Mouse (Mus musculus): ENCODE data around the gene B2m. TPM values are rescaled to one million over a fixed set of nuclear protein-coding genes. Genes with fewer than 3 reads are reported as not detected.

B2m gene
- polyA plus RNA-seq, 1 experiment from 2014 or later, result 124 TPM

DNA sequence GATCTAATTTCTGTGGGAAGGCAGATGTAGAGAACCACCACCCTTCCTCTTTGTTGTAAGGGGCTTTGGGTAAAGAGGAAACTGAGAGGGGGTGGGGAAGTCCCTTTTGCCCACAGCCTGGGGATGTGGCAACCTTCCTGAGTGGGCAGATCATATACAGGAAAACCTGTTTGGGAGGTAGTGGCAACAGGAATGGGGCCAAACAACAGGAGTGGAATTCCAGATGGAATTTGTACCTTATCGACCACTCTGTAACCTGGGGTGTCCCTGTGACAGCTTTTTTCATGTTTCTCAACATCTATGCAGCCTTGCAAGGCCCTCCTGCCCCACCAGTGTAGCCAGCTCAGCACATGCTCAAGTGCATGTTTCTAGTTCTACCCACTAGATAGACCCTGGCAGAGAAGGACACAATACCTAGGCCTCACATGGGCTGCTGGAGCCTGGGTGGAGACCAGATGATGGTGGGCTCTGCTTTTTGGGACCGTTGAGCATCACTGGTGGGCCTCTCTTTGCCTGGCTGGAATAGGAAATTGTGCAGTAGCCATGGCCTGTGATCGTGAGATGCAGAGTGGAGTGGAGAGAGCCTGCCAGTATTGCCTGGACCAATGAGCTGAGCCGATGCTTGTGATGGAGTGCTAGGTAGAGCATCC is 8.7 kb downstream of the B2m start:
- H3K27ac ChIP-seq (ENCODE audit: low read depth, low read length), result no peak overlapping the region
- ATAC-seq (ENCODE audit: low FRiP score) (no peak), DNase-seq (ENCODE audit: low spot score, missing footprints) (no peak)
- H3K36me3 ChIP-seq (ENCODE audit: control insufficient read depth, insufficient read depth, low read length), result no peaks in the 10 kb centered on the region
- H3K4me2 ChIP-seq, result no peak overlapping the region
- H3K4me1 ChIP-seq (ENCODE audit: control insufficient read depth, insufficient read depth, low read length), result 0 out of 2 replicates have a peak, but pooled peaks cover 3% of the 10 kb centered on the region
- H3K9ac ChIP-seq (ENCODE audit: low read length), result no peak overlapping the region
- H3K27me3 ChIP-seq (ENCODE audit: control insufficient read depth, insufficient read depth, low read length), result no peaks in the 10 kb centered on the region
- H3K9me3 ChIP-seq (ENCODE audit: control insufficient read depth, low read length), result no peaks in the 10 kb centered on the region
- WGBS, result 93% methylated on average over 4 of the region's 4 CpGs
- H3K4me3 ChIP-seq (ENCODE audit: low read depth, low read length), result no peak overlapping the region

DNA sequence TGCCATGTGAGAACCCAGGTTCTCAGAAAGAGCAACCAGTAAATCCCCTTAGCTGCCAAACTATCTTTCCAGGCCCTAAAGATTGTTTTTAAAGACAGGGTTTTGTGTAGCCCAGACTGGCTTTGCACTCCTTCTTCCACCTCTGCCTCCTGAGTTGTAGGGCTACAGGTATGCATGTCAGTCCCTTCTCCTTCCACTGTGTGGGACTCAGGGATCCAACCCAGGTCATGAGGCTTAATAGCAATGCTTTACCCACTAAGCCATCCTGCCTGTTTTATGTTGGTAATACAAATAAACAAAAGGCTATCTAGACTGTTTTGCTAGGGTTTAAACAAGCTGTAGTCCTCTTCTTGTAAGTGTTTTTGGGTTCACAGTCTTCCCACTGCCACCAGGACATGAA is 10.1 kb downstream of the B2m start:
- 0 out of 2 replicates have a peak, but pooled peaks cover 3% of the 10 kb centered on the region for H3K4me1 ChIP-seq (ENCODE audit: control insufficient read depth, insufficient read depth, low read length)
- H3K36me3 ChIP-seq (ENCODE audit: control insufficient read depth, insufficient read depth, low read length), result no peaks in the 10 kb centered on the region
- DNase-seq (ENCODE audit: low spot score, missing footprints) (peak; percentile 75), ATAC-seq (ENCODE audit: low FRiP score) (no peak)
- H3K27me3 ChIP-seq (ENCODE audit: control insufficient read depth, insufficient read depth, low read length), result no peaks in the 10 kb centered on the region
- no peak overlapping the region for H3K9ac ChIP-seq (ENCODE audit: low read length)
- H3K9me3 ChIP-seq (ENCODE audit: control insufficient read depth, low read length), result no peaks in the 10 kb centered on the region
- H3K4me2 ChIP-seq, result no peak overlapping the region
- no peak overlapping the region for H3K27ac ChIP-seq (ENCODE audit: low read depth, low read length)
- H3K4me3 ChIP-seq (ENCODE audit: low read depth, low read length), result no peak overlapping the region

DNA sequence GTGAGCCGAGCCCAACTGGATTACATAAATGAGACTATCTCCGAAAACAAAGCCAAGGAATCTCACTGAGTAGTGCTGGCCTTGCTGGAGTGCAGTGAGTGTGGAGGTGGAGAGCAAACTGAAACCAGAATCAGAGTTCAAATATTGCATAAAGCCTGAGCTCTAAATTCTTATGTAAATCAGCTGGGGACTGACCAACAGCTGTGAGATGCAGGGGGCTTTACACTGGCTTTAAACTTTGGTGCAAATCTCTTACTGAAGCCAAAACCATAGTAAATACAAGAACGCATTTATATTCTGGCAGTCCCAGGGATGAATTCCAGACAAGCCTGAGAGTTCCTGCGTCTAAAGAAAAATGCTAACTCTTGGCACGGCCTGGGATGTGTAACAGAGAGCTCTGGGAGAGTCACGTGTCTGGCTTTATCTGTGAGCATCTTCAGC is 10.9 kb downstream of the B2m start:
- ATAC-seq (ENCODE audit: low FRiP score), result no peak
- H3K4me2 ChIP-seq, result no peak overlapping the region
- H3K9ac ChIP-seq (ENCODE audit: low read length), result no peak overlapping the region
- H3K4me1 ChIP-seq (ENCODE audit: control insufficient read depth, insufficient read depth, low read length), result 0 out of 2 replicates have a peak, but pooled peaks cover 3% of the 10 kb centered on the region
- no peaks in the 10 kb centered on the region for H3K9me3 ChIP-seq (ENCODE audit: control insufficient read depth, low read length)
- H3K4me3 ChIP-seq (ENCODE audit: low read depth, low read length), result no peak overlapping the region
- 56% methylated on average over 6 of the region's 6 CpGs for WGBS
- H3K36me3 ChIP-seq (ENCODE audit: control insufficient read depth, insufficient read depth, low read length), result no peaks in the 10 kb centered on the region
- no peaks in the 10 kb centered on the region for H3K27me3 ChIP-seq (ENCODE audit: control insufficient read depth, insufficient read depth, low read length)
- DNase-seq (ENCODE audit: low spot score, missing footprints), result peak; percentile 70
- H3K27ac ChIP-seq (ENCODE audit: low read depth, low read length), result no peak overlapping the region

DNA sequence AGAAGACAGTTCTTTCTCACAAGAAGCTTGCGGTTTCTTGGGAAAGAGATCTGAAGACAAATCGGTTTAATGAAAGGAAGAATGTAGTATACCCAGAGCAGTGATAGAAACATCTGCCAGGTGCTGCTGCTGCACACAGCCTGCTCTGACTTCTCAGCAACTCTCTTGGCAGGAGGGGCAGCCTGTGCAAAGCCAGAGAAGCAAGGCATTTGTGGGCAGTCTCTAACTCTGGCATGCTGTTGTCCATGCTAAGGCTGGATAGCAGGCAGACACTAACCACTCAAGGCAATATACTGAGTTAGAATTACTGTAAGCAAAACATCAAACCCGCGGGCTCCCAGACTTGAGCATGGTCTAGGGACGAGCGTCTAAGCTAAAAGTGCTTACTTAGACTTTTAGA is 12.2 kb downstream of the B2m start:
- 88% methylated on average over 6 of the region's 6 CpGs for WGBS
- H3K27me3 ChIP-seq (ENCODE audit: control insufficient read depth, insufficient read depth, low read length), result no peaks in the 10 kb centered on the region
- ATAC-seq (ENCODE audit: low FRiP score), result no peak
- no peak overlapping the region for H3K4me2 ChIP-seq
- DNase-seq (ENCODE audit: low spot score, missing footprints), result peak; percentile 21
- no peak overlapping the region for H3K9ac ChIP-seq (ENCODE audit: low read length)
- H3K9me3 ChIP-seq (ENCODE audit: control insufficient read depth, low read length), result no peaks in the 10 kb centered on the region
- H3K4me1 ChIP-seq (ENCODE audit: control insufficient read depth, insufficient read depth, low read length), result 0 out of 2 replicates have a peak, but pooled peaks cover 3% of the 10 kb centered on the region
- H3K4me3 ChIP-seq (ENCODE audit: low read depth, low read length), result no peak overlapping the region
- no peak overlapping the region for H3K27ac ChIP-seq (ENCODE audit: low read depth, low read length)
- H3K36me3 ChIP-seq (ENCODE audit: control insufficient read depth, insufficient read depth, low read length), result no peaks in the 10 kb centered on the region

DNA sequence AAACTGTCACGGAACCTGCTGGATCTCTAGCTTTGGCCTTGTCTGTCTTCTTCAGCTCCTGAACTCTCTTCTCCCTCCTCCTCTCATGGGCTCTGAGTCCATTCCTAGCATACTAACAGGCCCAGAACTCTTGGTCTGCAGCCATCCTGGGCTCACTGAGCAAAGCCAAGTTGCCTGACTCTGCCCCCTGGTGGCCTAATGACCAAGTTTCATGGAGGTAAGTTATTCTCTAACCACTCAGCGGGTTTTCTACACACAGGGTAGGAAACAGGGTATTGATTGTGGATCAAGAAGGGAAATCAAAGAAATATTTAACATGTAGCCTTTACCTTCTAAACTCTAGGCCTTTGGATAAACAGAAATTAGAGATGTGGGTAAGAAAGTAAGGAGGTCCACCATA is 13.2 kb downstream of the B2m start, which contains the start of gene Trim69:
TSS of gene Trim69 (plus strand) at position 21 of the 400 bp plus-strand sequence.
- no peaks in the 10 kb centered on the region for H3K27me3 ChIP-seq (ENCODE audit: control insufficient read depth, insufficient read depth, low read length)
- peak; percentile 78 for ATAC-seq (ENCODE audit: low FRiP score)
- H3K36me3 ChIP-seq (ENCODE audit: control insufficient read depth, insufficient read depth, low read length), result no peaks in the 10 kb centered on the region
- no peaks in the 10 kb centered on the region for H3K9me3 ChIP-seq (ENCODE audit: control insufficient read depth, low read length)
- H3K4me2 ChIP-seq, result no peak within 1 kb of the TSS
- no peak within 1 kb of the TSS for H3K27ac ChIP-seq (ENCODE audit: low read depth, low read length)
- 46% methylated on average over 2 of the region's 2 CpGs for WGBS
- 0 out of 2 replicates have a peak, but pooled peaks cover 3% of the 10 kb centered on the region for H3K4me1 ChIP-seq (ENCODE audit: control insufficient read depth, insufficient read depth, low read length)
- DNase-seq (ENCODE audit: low spot score, missing footprints), result peak; percentile 96
- H3K4me3 ChIP-seq (ENCODE audit: low read depth, low read length), result no peak within 1 kb of the TSS
- H3K9ac ChIP-seq (ENCODE audit: low read length), result no peak within 1 kb of the TSS

DNA sequence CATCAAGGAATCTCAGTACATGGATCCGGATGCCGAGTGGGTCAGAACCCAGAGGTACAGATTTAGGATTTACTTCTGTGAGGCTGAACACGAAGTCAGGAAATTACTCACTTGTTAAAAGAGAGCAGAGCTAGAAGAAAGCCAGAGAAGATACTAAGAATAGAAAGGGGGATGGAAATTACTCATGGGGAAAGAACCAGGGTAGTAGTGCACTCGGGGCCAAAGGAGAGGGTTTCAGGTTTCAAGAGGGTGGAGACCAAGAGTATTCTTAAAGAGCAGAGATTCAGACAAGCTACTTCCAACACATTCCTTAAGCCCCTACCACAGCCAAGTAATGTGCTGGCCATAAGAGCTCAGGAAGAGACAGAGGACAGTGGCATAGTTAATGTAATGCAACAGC is 14.1 kb downstream of the B2m start:
- Histone ChIP-seq H3K4me1 (ENCODE audit: control insufficient read depth, insufficient read depth, low read length) (0 out of 2 replicates have a peak, but pooled peaks cover 3% of the 10 kb centered on the region), H3K27ac (ENCODE audit: low read depth, low read length) (no peak overlapping the region), H3K9ac (ENCODE audit: low read length) (no peak overlapping the region), H3K36me3 (ENCODE audit: control insufficient read depth, insufficient read depth, low read length) (no peaks in the 10 kb centered on the region), H3K4me3 (ENCODE audit: low read depth, low read length) (no peak overlapping the region), H3K4me2 (no peak overlapping the region), H3K27me3 (ENCODE audit: control insufficient read depth, insufficient read depth, low read length) (no peaks in the 10 kb centered on the region), H3K9me3 (ENCODE audit: control insufficient read depth, low read length) (no peaks in the 10 kb centered on the region)
- WGBS, result 25% methylated on average over 4 of the region's 4 CpGs
- DNase-seq (ENCODE audit: low spot score, missing footprints) (no peak), ATAC-seq (ENCODE audit: low FRiP score) (no peak)

DNA sequence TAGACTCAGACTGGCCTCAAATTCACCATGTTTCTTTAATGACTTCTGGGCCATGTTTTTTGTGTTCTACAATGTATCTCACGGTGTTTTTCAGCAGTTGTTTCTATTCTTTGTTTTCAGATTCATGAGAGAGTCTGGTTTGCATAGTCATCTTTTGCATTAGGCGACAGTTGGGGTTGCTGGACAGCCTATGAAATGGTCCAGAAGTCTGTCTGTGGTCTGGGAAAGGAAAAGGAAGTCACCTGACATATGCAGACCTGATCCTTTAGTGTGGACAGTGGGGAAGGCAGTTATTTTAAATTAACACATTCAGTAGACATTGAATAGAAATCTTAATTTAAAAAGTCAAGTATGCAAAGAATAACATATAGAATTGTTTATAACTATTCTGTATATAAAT is 15.0 kb downstream of the B2m start:
- WGBS, result 90% methylated on average over 2 of the region's 2 CpGs
- Histone ChIP-seq H3K4me1 (ENCODE audit: control insufficient read depth, insufficient read depth, low read length) (0 out of 2 replicates have a peak, but pooled peaks cover 3% of the 10 kb centered on the region), H3K27me3 (ENCODE audit: control insufficient read depth, insufficient read depth, low read length) (no peaks in the 10 kb centered on the region), H3K4me3 (ENCODE audit: low read depth, low read length) (no peak overlapping the region), H3K4me2 (no peak overlapping the region), H3K36me3 (ENCODE audit: control insufficient read depth, insufficient read depth, low read length) (no peaks in the 10 kb centered on the region), H3K9ac (ENCODE audit: low read length) (no peak overlapping the region), H3K9me3 (ENCODE audit: control insufficient read depth, low read length) (no peaks in the 10 kb centered on the region), H3K27ac (ENCODE audit: low read depth, low read length) (no peak overlapping the region)
- DNase-seq (ENCODE audit: low spot score, missing footprints) (no peak), ATAC-seq (ENCODE audit: low FRiP score) (no peak)

DNA sequence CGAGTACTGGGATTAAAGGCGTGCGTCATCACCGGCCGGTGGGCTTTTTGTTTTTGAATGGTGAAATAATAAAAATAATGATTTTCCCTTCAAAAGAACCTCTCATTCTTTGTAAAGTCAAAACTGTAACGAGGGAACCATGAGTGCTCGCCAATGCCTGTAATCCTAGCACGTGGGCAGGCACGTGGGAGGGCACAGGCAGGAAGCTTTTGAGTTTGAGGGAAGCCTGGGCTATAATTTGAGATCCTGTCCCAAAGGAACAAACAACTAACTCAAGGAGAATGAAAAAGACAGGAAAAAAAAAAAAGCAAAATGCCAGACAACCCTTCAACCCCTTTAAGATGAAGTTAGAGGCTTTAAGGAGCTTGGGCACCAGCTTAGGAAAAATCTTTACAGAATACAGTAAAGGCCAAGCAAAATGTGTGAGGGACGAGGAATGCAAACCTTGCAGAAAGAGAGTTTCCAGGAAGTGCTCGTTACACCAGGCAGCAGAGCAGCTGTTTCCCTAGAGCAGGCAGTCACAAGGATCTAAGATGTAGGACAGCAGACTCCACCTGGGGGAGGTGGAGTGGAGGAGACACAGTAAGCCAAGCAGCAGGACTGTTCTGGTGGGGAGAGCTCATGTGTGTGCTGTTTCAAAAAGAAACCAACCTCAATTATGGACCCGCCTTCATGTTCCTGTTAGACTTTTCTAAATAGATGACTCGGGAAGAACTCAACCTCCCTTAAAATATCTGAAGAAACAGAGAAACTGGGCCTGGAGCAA is 16.1 kb downstream of the B2m start:
- Histone ChIP-seq H3K4me2 (no peak overlapping the region), H3K9me3 (ENCODE audit: control insufficient read depth, low read length) (no peaks in the 10 kb centered on the region), H3K9ac (ENCODE audit: low read length) (no peak overlapping the region), H3K4me1 (ENCODE audit: control insufficient read depth, insufficient read depth, low read length) (0 out of 2 replicates have a peak, but pooled peaks cover under 1% of the 10 kb centered on the region), H3K4me3 (ENCODE audit: low read depth, low read length) (no peak overlapping the region), H3K27ac (ENCODE audit: low read depth, low read length) (no peak overlapping the region), H3K36me3 (ENCODE audit: control insufficient read depth, insufficient read depth, low read length) (no peaks in the 10 kb centered on the region), H3K27me3 (ENCODE audit: control insufficient read depth, insufficient read depth, low read length) (no peaks in the 10 kb centered on the region)
- no peak for DNase-seq (ENCODE audit: low spot score, missing footprints)
- no peak for ATAC-seq (ENCODE audit: low FRiP score)
- 82% methylated on average over 13 of the region's 13 CpGs for WGBS

DNA sequence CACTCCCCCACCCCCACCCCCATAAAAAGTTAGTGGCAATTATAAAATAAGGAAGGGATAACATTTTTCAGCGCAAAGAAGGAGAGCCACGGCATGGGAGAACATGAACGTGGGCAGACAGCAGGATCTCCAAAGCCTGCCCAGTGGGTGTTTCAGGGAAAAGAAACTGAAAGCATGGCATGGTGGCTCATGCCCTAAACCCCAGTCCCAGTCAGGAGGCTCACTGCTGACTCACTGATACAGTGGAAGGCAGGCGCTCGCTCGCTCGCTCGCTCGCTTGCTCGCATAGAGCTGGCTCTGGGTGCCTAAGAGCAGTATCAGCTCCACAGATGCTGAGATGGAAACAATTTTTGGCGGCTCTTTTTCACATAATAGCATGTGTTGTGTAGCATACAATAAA is 16.8 kb downstream of the B2m start:
- no peak for ATAC-seq (ENCODE audit: low FRiP score)
- Histone ChIP-seq H3K27me3 (ENCODE audit: control insufficient read depth, insufficient read depth, low read length) (no peaks in the 10 kb centered on the region), H3K4me1 (ENCODE audit: control insufficient read depth, insufficient read depth, low read length) (no peaks in the 10 kb centered on the region), H3K27ac (ENCODE audit: low read depth, low read length) (no peak overlapping the region), H3K36me3 (ENCODE audit: control insufficient read depth, insufficient read depth, low read length) (no peaks in the 10 kb centered on the region), H3K4me3 (ENCODE audit: low read depth, low read length) (no peak overlapping the region), H3K9me3 (ENCODE audit: control insufficient read depth, low read length) (no peaks in the 10 kb centered on the region), H3K9ac (ENCODE audit: low read length) (no peak overlapping the region), H3K4me2 (no peak overlapping the region)
- no peak for DNase-seq (ENCODE audit: low spot score, missing footprints)
- WGBS, result 84% methylated on average over 11 of the region's 11 CpGs
